Mouse (Mus musculus): Measurements from ENCODE around the gene Trim46.

DNA sequence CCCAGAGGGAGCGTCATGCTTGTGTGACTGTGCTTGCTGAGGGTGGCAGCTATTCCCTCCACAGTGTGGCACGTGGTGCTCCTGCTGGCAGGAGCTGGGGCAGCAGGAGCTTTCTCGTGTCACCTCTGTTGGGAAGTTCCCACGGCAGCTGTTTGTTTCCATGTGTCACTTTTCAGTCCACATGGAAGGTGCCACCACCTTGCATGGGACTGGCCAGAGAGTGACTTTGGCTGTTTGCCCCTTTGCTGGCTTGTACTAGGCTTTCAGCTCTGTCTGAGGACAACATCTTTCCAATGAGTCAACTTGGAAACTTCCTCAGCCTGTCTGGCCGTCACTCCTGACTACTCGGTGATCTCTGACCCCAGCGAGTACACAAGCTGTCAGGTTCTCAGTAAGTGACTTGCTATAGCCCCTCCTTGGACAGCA lies 42.4 kb upstream of the Trim46 start:
- no peak for TF ChIP-seq CTCF (IDR thresholded peaks at IDR 0.05; ENCODE audit: low read depth, low read length)
- no peak for TF ChIP-seq POLR2AphosphoS5 (IDR thresholded peaks at IDR 0.05; ENCODE audit: insufficient replicate concordance, low read depth, low read length)
- no peak for TF ChIP-seq GATA1 (IDR thresholded peaks at IDR 0.05; ENCODE audit: borderline replicate concordance, low read length)
- TF ChIP-seq TAL1 (conservative IDR thresholded peaks at IDR 0.05; ENCODE audit: low read depth, low read length), result no peak
- TF ChIP-seq GATA2 (IDR thresholded peaks at IDR 0.05; ENCODE audit: borderline replicate concordance, low read depth, low read length), result no peak

Data from G1E (cell line).